Mouse (Mus musculus) limb, embryonic 15.5 days (tissue): ENCODE results near the gene Tubb4a. TPM values are rescaled to one million over a fixed set of nuclear protein-coding genes. Genes with fewer than 3 reads are reported as not detected.

ENCODE experiments used
- ATAC-seq: fragments of 200-750 bp; cut with Nextera tagmentation; 2 replicates; pipeline ENCODE4 v1.8.0; 2017; ENCODE audit warnings: low read depth, moderate TSS enrichment; ENCODE audit not compliant: insufficient number of reproducible peaks, low FRiP score, low TSS enrichment
- H3K27ac ChIP-seq: fragments of 300-500 bp; sonication (generic); 2 replicates; pipeline ENCODE4 v1.5.1; 2015; ENCODE audit warnings: moderate library complexity, mild to moderate bottlenecking, inconsistent platforms
- H3K27me3 ChIP-seq: fragments of 300-500 bp; sonication (generic); 2 replicates; pipeline ENCODE4 v1.6.1; 2015; ENCODE audit warnings: inconsistent platforms
- H3K36me3 ChIP-seq: fragments of 300-500 bp; sonication (generic); 2 replicates; pipeline ENCODE4 v1.6.1; 2015; ENCODE audit warnings: inconsistent platforms
- H3K4me1 ChIP-seq: fragments of 300-500 bp; sonication (generic); 2 replicates; pipeline ENCODE4 v1.6.1; 2015; ENCODE audit warnings: inconsistent platforms
- H3K4me2 ChIP-seq: fragments of 300-500 bp; sonication (generic); 2 replicates; pipeline ENCODE4 v1.6.1; 2015; ENCODE audit warnings: mild to moderate bottlenecking, inconsistent platforms
- H3K4me3 ChIP-seq: fragments of 300-500 bp; sonication (generic); 2 replicates; pipeline ENCODE4 v1.5.1; 2015; ENCODE audit warnings: mild to moderate bottlenecking, inconsistent platforms
- H3K9ac ChIP-seq: fragments of 300-500 bp; sonication (generic); 2 replicates; pipeline ENCODE4 v1.6.1; 2015; ENCODE audit warnings: inconsistent platforms
- H3K9me3 ChIP-seq: fragments of 300-500 bp; sonication (generic); 2 replicates; pipeline ENCODE4 v1.6.1; 2016; ENCODE audit warnings: inconsistent platforms
- WGBS: fragments of 180-500 bp; shearing (Covaris S2); methylation state at CpG from one replicate; pipeline ENCODE4 v1.1.7; 2015; 5-methylcytosine and 5-hydroxymethylcytosine counted together
- polyA plus RNA-seq: library from polyadenylated mRNA; unstranded; fragments of >200 nt; fragmentation: Nextera tagmentation; extraction: Ambion mirVana; gene quantifications from 2 replicates; pipeline ENCODE4 v1.2.1, GENCODE M21; 2015

Gene Tubb4a
- polyA plus RNA-seq, 1 experiment from 2014 or later, result 8.4 TPM

DNA sequence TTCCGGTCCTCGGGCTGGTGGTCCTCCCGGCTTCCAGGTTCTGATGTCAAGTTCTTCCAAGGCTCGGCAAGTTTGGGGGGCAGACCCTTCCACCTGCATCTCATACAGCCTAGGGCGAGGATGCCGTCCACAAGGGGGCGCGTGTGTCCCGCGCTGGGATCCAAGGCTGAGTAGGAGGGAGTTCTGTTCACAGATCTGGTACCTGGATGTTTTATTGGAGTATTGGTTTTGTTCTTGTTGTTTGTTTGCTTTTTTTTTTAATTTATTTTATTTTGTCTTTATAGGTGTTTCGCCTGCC, 9.0 kb upstream of the Tubb4a start:
- H3K9me3 ChIP-seq, result no peaks in the 10 kb centered on the region
- H3K4me1 ChIP-seq, result peaks cover 6% of the 10 kb centered on the region
- ATAC-seq, result peak; percentile 79; the same call in 1 of the 2 replicates
- 1% methylated on average over 11 of the region's 11 CpGs for WGBS
- H3K9ac ChIP-seq, result no peak overlapping the region
- H3K4me3 ChIP-seq, result peak overlapping the region; percentile 24
- H3K27me3 ChIP-seq, result 0 out of 2 replicates have a peak, but pooled peaks cover 3% of the 10 kb centered on the region
- no peaks in the 10 kb centered on the region for H3K36me3 ChIP-seq
- H3K27ac ChIP-seq, result no peak overlapping the region
- peak overlapping the region; percentile 38 for H3K4me2 ChIP-seq

DNA sequence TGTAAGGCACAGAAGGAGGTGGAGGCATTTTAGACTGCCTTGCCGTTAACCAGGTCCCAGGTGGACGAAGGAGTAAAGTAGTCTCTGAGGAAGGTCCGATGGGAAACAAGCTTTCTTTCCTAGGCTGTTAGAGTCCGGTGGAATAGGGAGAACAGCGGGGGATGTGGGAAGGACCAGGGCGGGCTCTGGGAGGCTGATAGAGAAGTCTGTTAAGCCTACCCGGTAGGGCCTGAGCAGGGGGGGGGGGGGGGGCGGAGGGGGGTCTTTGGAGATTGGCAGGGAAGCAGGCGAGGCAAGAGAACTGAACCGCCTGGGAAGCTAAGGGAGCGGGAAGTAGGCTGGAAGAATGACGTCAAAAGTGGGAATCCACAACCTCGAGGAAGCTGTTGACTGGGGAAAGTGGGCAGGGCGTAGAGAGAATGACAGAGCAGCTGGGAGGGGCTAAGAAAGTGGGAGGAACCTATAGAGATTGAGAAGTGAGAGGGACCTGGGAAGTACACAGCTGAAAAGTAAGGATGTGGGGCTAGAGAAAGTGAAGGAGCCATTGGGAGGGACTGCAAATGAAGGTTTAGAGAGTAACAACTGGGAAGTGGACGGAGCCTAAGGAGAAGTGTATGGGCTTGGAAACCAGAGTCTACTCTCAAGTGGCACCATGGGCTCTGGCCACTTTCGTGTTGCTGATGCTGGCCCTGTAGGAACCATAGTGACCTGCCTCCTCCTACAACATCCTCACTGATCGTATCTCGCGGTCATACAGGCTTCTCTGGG, 8.5 kb upstream of the Tubb4a start:
- peaks cover 6% of the 10 kb centered on the region for H3K4me1 ChIP-seq
- WGBS, result 3% methylated on average over 18 of the region's 19 CpGs
- H3K36me3 ChIP-seq, result no peaks in the 10 kb centered on the region
- H3K27me3 ChIP-seq, result 0 out of 2 replicates have a peak, but pooled peaks cover 3% of the 10 kb centered on the region
- H3K9me3 ChIP-seq, result no peaks in the 10 kb centered on the region
- peak overlapping the region; percentile 38 for H3K4me2 ChIP-seq
- H3K4me3 ChIP-seq, result peak overlapping the region; percentile 24
- no peak overlapping the region for H3K27ac ChIP-seq
- ATAC-seq, result peak; percentile 73
- H3K9ac ChIP-seq, result 0 out of 2 replicates have a peak overlapping the region, but pooled peaks have one; percentile 10

DNA sequence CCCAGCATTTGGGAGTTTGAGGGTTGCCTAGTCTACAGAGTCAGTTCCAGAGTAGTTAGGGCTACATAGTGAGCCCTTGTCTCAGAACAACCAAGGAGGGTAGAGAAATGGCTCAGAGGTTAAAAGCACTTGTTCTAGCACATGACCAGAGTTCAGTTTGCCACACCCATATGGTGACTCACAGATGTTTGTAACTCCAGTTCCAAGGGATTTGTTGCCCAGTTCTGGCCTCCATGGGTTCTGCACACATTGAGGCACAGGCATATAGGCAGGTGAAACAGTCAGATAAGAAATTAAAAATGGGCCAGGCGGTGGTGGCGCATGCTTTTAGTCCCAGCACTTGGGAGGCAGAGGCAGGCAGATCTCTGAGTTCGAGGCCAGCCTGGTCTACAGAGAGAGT, 6.6 kb upstream of the Tubb4a start:
- no peak overlapping the region for H3K4me3 ChIP-seq
- H3K9me3 ChIP-seq, result no peaks in the 10 kb centered on the region
- peaks cover 6% of the 10 kb centered on the region for H3K4me1 ChIP-seq
- no peak overlapping the region for H3K9ac ChIP-seq
- no peak overlapping the region for H3K4me2 ChIP-seq
- WGBS, result 94% methylated on average over 3 of the region's 3 CpGs
- no peak overlapping the region for H3K27ac ChIP-seq
- H3K36me3 ChIP-seq, result no peaks in the 10 kb centered on the region
- peaks cover 10% of the 10 kb centered on the region; the same call in 1 of the 2 replicates for H3K27me3 ChIP-seq
- no peak for ATAC-seq

DNA sequence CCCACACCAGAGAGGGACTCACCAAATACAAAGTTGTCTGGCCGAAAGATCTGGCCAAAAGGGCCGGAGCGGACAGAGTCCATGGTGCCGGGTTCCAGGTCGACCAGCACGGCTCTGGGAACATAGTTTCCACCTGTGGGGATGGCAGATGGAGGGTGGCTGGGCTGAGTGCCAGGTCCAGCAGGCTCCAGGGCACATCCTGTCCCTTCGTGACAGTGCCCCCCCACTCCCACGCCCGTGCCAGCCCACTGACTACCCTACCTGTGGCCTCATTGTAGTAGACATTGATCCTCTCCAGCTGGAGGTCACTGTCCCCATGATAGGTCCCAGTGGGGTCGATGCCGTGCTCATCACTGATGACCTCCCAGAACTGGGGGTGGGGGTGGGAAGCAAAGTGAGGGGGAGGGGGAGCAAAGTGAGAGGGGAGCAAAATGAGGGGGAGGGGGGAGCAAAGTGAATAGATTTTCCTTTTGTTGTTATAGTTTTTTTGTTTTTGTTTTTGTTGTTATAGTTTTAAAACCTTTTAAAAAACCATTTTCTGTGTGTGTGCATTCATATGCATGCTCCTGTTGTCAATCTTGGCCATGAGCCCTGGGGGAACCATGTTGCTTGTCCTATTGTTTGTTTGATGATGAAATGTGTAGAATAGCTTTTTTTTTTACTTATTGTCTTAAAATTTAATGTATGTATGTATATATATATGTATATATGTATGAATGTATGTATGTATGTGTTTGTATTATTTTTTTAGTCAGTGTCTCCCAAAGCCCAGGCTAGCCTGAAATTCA, 1.4 kb downstream of the Tubb4a start:
- ATAC-seq, result no peak
- Histone ChIP-seq H3K9me3 (no peaks in the 10 kb centered on the region), H3K9ac (no peak overlapping the region), H3K4me1 (peaks cover 7% of the 10 kb centered on the region), H3K4me3 (no peak overlapping the region), H3K27ac (no peak overlapping the region), H3K36me3 (no peaks in the 10 kb centered on the region; the same call in 1 of the 2 replicates), H3K27me3 (peaks cover 33% of the 10 kb centered on the region), H3K4me2 (no peak overlapping the region)
- 87% methylated on average over 11 of the region's 11 CpGs for WGBS

DNA sequence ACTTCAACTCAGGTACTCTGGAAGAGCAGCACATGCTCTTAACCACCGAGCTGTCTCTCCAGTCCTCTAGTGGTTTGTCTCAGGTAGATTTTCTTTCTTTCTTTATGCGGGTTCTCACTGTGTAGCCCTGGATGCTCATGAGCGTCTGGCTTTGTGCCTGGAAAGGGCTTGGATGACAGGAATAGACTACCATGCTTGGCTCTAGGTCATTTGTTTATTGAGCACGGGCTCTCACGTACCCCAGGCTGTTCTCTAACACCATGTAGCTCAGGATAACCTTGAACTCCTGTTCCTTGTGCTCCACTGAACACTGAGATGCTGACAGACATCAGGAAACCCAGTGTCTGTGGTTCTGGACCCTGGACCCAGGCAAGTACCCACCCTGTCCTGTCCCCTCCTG, 5.1 kb downstream of the Tubb4a start:
- H3K4me3 ChIP-seq, result no peak overlapping the region
- H3K9ac ChIP-seq, result no peak overlapping the region
- 87% methylated on average over 5 of the region's 5 CpGs for WGBS
- ATAC-seq, result no peak
- H3K36me3 ChIP-seq, result no peaks in the 10 kb centered on the region; the same call in 1 of the 2 replicates
- H3K4me1 ChIP-seq, result peaks cover 12% of the 10 kb centered on the region
- H3K27ac ChIP-seq, result no peak overlapping the region
- H3K27me3 ChIP-seq, result peaks cover 10% of the 10 kb centered on the region
- H3K4me2 ChIP-seq, result no peak overlapping the region
- no peaks in the 10 kb centered on the region for H3K9me3 ChIP-seq

DNA sequence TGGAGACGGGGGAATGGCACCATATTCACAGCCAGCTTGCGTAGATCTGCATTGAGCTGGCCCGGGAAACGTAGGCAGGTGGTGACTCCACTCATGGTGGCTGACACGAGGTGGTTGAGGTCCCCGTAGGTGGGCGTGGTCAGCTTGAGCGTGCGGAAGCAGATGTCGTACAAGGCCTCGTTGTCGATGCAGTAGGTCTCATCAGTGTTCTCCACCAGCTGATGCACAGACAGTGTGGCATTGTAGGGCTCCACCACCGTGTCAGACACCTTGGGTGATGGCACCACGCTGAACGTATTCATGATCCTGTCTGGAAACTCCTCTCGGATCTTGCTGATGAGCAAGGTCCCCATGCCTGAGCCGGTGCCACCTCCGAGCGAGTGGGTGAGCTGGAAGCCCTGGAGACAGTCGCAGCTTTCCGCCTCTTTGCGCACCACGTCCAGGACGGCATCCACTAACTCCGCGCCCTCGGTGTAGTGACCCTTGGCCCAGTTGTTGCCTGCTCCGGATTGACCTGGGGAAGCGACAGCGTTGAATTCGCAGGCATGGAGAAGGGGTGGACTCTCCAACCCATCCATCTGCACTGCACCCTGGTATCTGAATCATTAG, 6.2 kb downstream of the Tubb4a start:
- 91% methylated on average over 31 of the region's 31 CpGs for WGBS
- H3K4me1 ChIP-seq, result peaks cover 6% of the 10 kb centered on the region
- no peak overlapping the region for H3K4me2 ChIP-seq
- peaks cover 4% of the 10 kb centered on the region; the same call in 1 of the 2 replicates for H3K27me3 ChIP-seq
- ATAC-seq, result no peak
- H3K9me3 ChIP-seq, result no peaks in the 10 kb centered on the region
- no peak overlapping the region for H3K4me3 ChIP-seq
- no peaks in the 10 kb centered on the region; the same call in 1 of the 2 replicates for H3K36me3 ChIP-seq
- H3K27ac ChIP-seq, result no peak overlapping the region
- no peak overlapping the region for H3K9ac ChIP-seq

DNA sequence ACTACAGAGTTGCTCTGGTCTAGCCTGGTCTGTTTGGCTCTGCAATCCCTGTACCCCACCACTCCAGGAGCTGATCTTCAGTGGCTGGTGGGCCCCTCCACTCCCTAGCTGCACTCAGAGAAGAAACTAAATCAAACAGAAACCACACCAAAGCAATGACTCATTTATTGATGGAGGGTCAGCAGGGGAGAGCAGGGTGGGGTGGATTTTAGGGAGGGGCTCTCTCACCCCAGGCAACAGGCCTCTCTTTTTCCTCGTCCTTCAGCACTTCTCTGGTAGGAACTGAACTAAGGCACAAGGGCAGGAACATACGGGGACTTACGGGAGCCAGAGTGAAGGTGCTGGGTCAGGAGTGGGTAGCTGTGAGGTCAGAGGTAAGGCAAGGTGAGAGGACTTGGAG, 7.7 kb downstream of the Tubb4a start:
- ATAC-seq, result no peak
- 57% methylated on average over 3 of the region's 3 CpGs for WGBS
- H3K36me3 ChIP-seq, result no peaks in the 10 kb centered on the region; the same call in 1 of the 2 replicates

DNA sequence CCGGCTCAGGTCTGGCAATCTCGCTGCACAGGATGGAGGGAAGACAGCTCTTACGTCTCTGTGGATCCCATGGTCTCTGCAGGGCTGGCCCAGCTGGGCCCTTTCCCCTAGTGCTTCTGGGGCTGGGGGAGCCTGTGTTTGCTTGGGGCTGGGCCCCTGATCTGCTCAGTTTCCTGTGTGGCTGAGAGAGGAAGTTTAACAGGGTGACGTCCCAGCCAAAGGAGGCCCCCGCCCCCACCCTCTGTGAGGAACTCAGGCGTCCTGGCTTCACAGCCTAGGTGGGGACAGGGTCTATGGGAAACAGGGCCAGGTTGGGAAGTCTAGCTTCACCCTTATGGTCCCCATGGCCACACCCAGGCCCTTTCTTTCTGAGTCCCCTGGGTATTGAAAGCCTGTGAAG, 9.2 kb downstream of the Tubb4a start, which contains the start of gene Dennd1c:
Gene Dennd1c, minus strand, starts transcription at position 179 of the 400 bp plus-strand sequence.
- Histone ChIP-seq H3K36me3 (no peaks in the 10 kb centered on the region; the same call in 1 of the 2 replicates), H3K27me3 (no peaks in the 10 kb centered on the region), H3K4me3 (no peak within 1 kb of the TSS), H3K4me1 (peaks cover 6% of the 10 kb centered on the region), H3K27ac (no peak within 1 kb of the TSS), H3K4me2 (no peak within 1 kb of the TSS), H3K9me3 (no peaks in the 10 kb centered on the region), H3K9ac (no peak within 1 kb of the TSS)
- ATAC-seq, result no peak; the same call in 1 of the 2 replicates
- WGBS, result 49% methylated on average over 6 of the region's 6 CpGs

More for the DNA sequence above, 7.7 kb downstream of the Tubb4a start:
- Histone ChIP-seq H3K27ac (no peak overlapping the region), H3K4me3 (no peak overlapping the region), H3K4me1 (peaks cover 6% of the 10 kb centered on the region), H3K4me2 (no peak overlapping the region), H3K9ac (no peak overlapping the region), H3K27me3 (no peaks in the 10 kb centered on the region), H3K9me3 (no peaks in the 10 kb centered on the region)

DNA sequence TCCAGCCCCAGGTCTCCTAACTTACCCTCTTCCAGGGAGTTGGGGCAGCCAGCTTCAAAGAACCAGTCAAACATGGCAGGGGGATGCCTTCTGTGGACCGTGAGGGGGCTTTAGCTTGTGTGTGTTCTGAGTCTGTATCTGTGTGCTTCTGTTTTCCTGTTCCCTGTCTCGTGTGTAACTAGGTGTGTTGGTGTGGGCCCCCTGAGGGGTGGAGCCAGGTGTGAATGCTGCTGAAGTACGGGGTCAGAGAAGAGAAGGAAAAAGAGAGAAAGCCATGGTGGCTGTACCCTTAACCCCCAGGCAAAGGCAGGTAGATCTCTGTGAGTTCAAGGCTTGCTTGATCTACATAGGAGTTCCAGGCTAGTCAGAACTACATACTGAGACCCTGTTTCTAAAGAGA, 10.7 kb downstream of the Tubb4a start:
- Histone ChIP-seq H3K4me1 (peaks cover 6% of the 10 kb centered on the region), H3K27ac (no peak overlapping the region), H3K27me3 (0 out of 2 replicates have a peak, but pooled peaks cover 5% of the 10 kb centered on the region), H3K36me3 (no peaks in the 10 kb centered on the region; the same call in 1 of the 2 replicates), H3K9ac (no peak overlapping the region), H3K4me3 (no peak overlapping the region), H3K9me3 (no peaks in the 10 kb centered on the region), H3K4me2 (no peak overlapping the region)
- 43% methylated on average over 3 of the region's 3 CpGs for WGBS
- ATAC-seq, result no peak

DNA sequence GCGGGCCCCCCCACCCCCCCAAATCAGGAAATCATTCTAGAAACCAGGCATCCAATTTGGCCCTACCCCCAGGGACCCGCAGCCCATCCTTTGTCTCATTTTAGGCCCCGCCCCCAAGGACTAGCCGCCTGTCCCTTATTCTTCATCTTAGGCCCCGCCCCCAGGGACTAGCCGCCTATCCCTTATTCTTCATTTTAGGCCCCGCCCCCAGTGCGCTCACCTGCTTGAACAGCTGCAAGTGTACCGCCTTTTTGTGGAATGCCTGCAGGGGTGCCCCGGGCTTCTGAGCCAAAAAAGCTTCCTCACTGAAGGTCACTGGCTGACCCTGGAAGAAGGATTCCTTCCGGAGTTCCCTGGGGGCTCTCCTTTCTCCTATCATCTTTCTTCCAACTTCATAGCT, 16.9 kb downstream of the Tubb4a start:
- no peaks in the 10 kb centered on the region for H3K36me3 ChIP-seq
- H3K4me2 ChIP-seq, result no peak overlapping the region
- H3K4me3 ChIP-seq, result no peak overlapping the region
- no peak overlapping the region for H3K9ac ChIP-seq
- 5% methylated on average over 11 of the region's 11 CpGs for WGBS
- H3K27ac ChIP-seq, result no peak overlapping the region
- peaks cover 18% of the 10 kb centered on the region; the same call in 1 of the 2 replicates for H3K27me3 ChIP-seq
- 0 out of 2 replicates have a peak, but pooled peaks cover 3% of the 10 kb centered on the region for H3K4me1 ChIP-seq
- no peaks in the 10 kb centered on the region for H3K9me3 ChIP-seq
- ATAC-seq, result no peak

DNA sequence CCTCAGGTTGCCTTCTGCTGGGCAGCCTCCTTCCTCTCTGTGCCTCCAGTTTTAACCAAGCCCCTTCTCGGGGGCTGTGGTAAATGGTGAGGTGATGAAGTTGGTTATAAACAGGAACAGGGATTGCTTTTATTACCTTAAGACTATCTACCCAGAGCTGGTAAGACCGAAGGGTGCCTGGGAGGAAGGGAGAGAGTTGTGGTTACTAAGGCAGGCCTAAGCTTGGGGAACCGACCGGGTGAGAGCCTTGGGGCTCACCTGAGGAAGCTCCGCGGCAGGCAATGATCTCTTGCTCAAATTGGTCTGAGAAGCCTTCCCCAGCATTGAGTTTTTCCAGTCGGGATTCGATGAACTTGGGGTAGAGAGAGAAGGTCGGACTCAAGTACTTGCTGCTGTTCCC, 17.3 kb downstream of the Tubb4a start:
- no peaks in the 10 kb centered on the region for H3K9me3 ChIP-seq
- H3K4me3 ChIP-seq, result no peak overlapping the region
- H3K4me1 ChIP-seq, result 0 out of 2 replicates have a peak, but pooled peaks cover 3% of the 10 kb centered on the region
- no peak overlapping the region for H3K4me2 ChIP-seq
- no peak for ATAC-seq
- no peak overlapping the region for H3K9ac ChIP-seq
- no peaks in the 10 kb centered on the region for H3K36me3 ChIP-seq
- H3K27me3 ChIP-seq, result peaks cover 21% of the 10 kb centered on the region
- no peak overlapping the region for H3K27ac ChIP-seq
- WGBS, result 13% methylated on average over 9 of the region's 9 CpGs
